Mouse (Mus musculus) gastrocnemius, adult 18-20 months (tissue): ENCODE measurements around the gene Barx2. TPM values are rescaled to one million over a fixed set of nuclear protein-coding genes. Genes with fewer than 3 reads are reported as not detected.

Experiments
- DNase-seq: peaks from one replicate; pipeline ENCODE4 v3.0.0; 2021; ENCODE audit warnings: low spot score
- total RNA-seq, 2 experiments: library from RNA; stranded (reverse); gene quantifications; 2 replicates each; pipeline ENCODE4 v1.2.3; 2021

Barx2 gene
- total RNA-seq, 2 experiments from 2014 or later, result 4.2 to 13.0 TPM

- no peak for DNase-seq
These were observed 73.9 kb downstream of the Barx2 start for GRCm38 (mm10) chr9:31839106-31840027.

- no peak for DNase-seq
These were observed 75.2 kb downstream of the Barx2 start for GRCm38 (mm10) chr9:31838047-31838446.

- no peak for DNase-seq
These were observed 104.5 kb downstream of the Barx2 start for GRCm38 (mm10) chr9:31808753-31809152.

- DNase-seq, result no peak
These were observed 110.6 kb downstream of the Barx2 start for GRCm38 (mm10) chr9:31802641-31803040.

Other genes with a start within 250 kb of the Barx2 start
- gene Arhgap32, start 202.7 kb upstream of the Barx2 start, total RNA-seq, result 1 to 10 TPM; 6.0 to 6.5 TPM